15 mouse cellular contexts compared by ENCODE assay signal in genomic region chr8:33997676-33998075, GRCm38 (mm10).
A peak's percentile ranks its signal among the peaks of the same experiment; 100 is the strongest.
DNase-seq lines count a peak whose midpoint lies in the region; ATAC-seq lines count a peak whose summit lies in the region.
"Had no signal": no experiment of that assay in that cellular context is flagged by ENCODE, and none has a peak within 500 bp of the region (broad histone marks: within the 10 kb centered on the region; RNA-seq: fewer than 3 reads in every experiment).

No protein-coding gene starts in this region.

- H3K36me3 ChIP-seq in heart, embryonic 13.5 days = no peaks in the 10 kb centered on the region
- no peaks in the 10 kb centered on the region for H3K36me3 ChIP-seq in forebrain, embryonic 12.5 days (replicated peaks)
- no peaks in the 10 kb centered on the region for H3K36me3 ChIP-seq in liver, embryonic 11.5 days (ENCODE audit: control insufficient read depth, insufficient read depth, low read length)
- H3K36me3 ChIP-seq in hindbrain, embryonic 10.5 days = no peaks in the 10 kb centered on the region
- H3K36me3 ChIP-seq: hindbrain, embryonic 13.5 days had no signal

- 23% methylated on average over 4 of the region's 4 CpGs for WGBS in heart, embryonic 13.5 days
- WGBS in forebrain, embryonic 12.5 days = 75% methylated on average over 4 of the region's 4 CpGs
- WGBS in liver, embryonic 11.5 days = 52% methylated on average over 4 of the region's 4 CpGs
- WGBS in hindbrain, embryonic 10.5 days = 67% methylated on average over 4 of the region's 4 CpGs

- H3K9ac ChIP-seq in heart, embryonic 13.5 days = peak overlapping the region; percentile 52; the same call in 1 of the 2 replicates
- no peak overlapping the region for H3K9ac ChIP-seq in forebrain, embryonic 12.5 days
- H3K9ac ChIP-seq in liver, embryonic 11.5 days (ENCODE audit: low read depth, low read length) = no peak overlapping the region
- H3K9ac ChIP-seq: hindbrain, embryonic 13.5 days had no signal

- H3K4me2 ChIP-seq in heart, embryonic 13.5 days = peak overlapping the region; percentile 37
- H3K4me2 ChIP-seq in forebrain, embryonic 12.5 days = no peak overlapping the region
- H3K4me2 ChIP-seq in liver, embryonic 11.5 days = no peak overlapping the region
- H3K4me2 ChIP-seq: hindbrain, embryonic 13.5 days had no signal

- H3K27me3 ChIP-seq in heart, embryonic 13.5 days (replicated peaks) = no peaks in the 10 kb centered on the region
- no peaks in the 10 kb centered on the region for H3K27me3 ChIP-seq in forebrain, embryonic 12.5 days
- no peaks in the 10 kb centered on the region for H3K27me3 ChIP-seq in liver, embryonic 11.5 days (replicated peaks; ENCODE audit: control insufficient read depth, insufficient read depth, low read length)
- H3K27me3 ChIP-seq in hindbrain, embryonic 10.5 days (ENCODE audit: insufficient read depth, poor library complexity, severe bottlenecking) = peaks cover 5% of the 10 kb centered on the region; the same call in 1 of the 2 replicates
- H3K27me3 ChIP-seq: hindbrain, embryonic 13.5 days had no signal

- ATAC-seq in heart, embryonic 13.5 days (ENCODE audit: extremely low read depth, insufficient number of reproducible peaks, low FRiP score, low TSS enrichment) = peak; percentile 78; the same call in 1 of the 2 replicates
- no peak for ATAC-seq in forebrain, embryonic 12.5 days (ENCODE audit: low FRiP score)
- ATAC-seq in liver, embryonic 11.5 days (replicated peaks; ENCODE audit: low FRiP score) = no peak
- ATAC-seq: forebrain, embryonic 16.5 days had no signal

- H3K4me1 ChIP-seq in heart, embryonic 13.5 days = peaks cover 43% of the 10 kb centered on the region
- H3K4me1 ChIP-seq in forebrain, embryonic 12.5 days = no peaks in the 10 kb centered on the region
- H3K4me1 ChIP-seq in liver, embryonic 11.5 days (replicated peaks; ENCODE audit: control insufficient read depth, insufficient read depth, low read length) = peaks cover 6% of the 10 kb centered on the region
- H3K4me1 ChIP-seq in hindbrain, embryonic 10.5 days (replicated peaks) = peaks cover 8% of the 10 kb centered on the region
- H3K4me1 ChIP-seq: hindbrain, embryonic 13.5 days had no signal

- no peak overlapping the region for H3K4me3 ChIP-seq in heart, embryonic 13.5 days
- H3K4me3 ChIP-seq in forebrain, embryonic 12.5 days (replicated peaks) = no peak overlapping the region
- no peak overlapping the region for H3K4me3 ChIP-seq in liver, embryonic 11.5 days (ENCODE audit: low read depth, low read length)
- no peak overlapping the region for H3K4me3 ChIP-seq in hindbrain, embryonic 10.5 days
- H3K4me3 ChIP-seq: hindbrain, embryonic 13.5 days; layer of hippocampus, adult 2 months had no signal

- DNase-seq in right cerebral cortex, adult 18-20 months = peak; percentile 25
- DNase-seq in right cerebral cortex, postnatal 10 days (ENCODE audit: low spot score in 2 of 2) = no peak
- peak; percentile 32 for DNase-seq in kidney, postnatal 10 days
- DNase-seq in liver, embryonic 11.5 days (ENCODE audit: low spot score) = no peak
- no peak for DNase-seq in hindbrain, embryonic 10.5 days (ENCODE audit: low spot score)
- DNase-seq: cerebellum, postnatal 25 days; liver; lung, postnatal 10 days; midbrain, embryonic 14.5 days; thymus, postnatal 25 days had no signal

- H3K9me3 ChIP-seq in heart, embryonic 13.5 days = no peaks in the 10 kb centered on the region
- no peaks in the 10 kb centered on the region for H3K9me3 ChIP-seq in forebrain, embryonic 12.5 days
- no peaks in the 10 kb centered on the region for H3K9me3 ChIP-seq in liver, embryonic 11.5 days (ENCODE audit: control insufficient read depth, low read length)
- no peaks in the 10 kb centered on the region for H3K9me3 ChIP-seq in hindbrain, embryonic 10.5 days
- H3K9me3 ChIP-seq: hindbrain, embryonic 13.5 days had no signal

- H3K27ac ChIP-seq in heart, embryonic 13.5 days (replicated peaks) = peak overlapping the region; percentile 91
- no peak overlapping the region for H3K27ac ChIP-seq in forebrain, embryonic 12.5 days
- H3K27ac ChIP-seq in liver, embryonic 11.5 days (ENCODE audit: low read depth, low read length) = no peak overlapping the region
- no peak overlapping the region for H3K27ac ChIP-seq in hindbrain, embryonic 10.5 days
- H3K27ac ChIP-seq: hindbrain, embryonic 13.5 days; layer of hippocampus, adult 2 months had no signal

Comparison
In these comparisons a context has a peak if more than half of its experiments do, and no peak if none do; other contexts are left out.
1. DNase-seq: peak in right cerebral cortex, adult 18-20 months (single experiment) and kidney, postnatal 10 days (single experiment); none in right cerebral cortex, postnatal 10 days (0 of 2), liver, embryonic 11.5 days (single experiment) and hindbrain, embryonic 10.5 days (single experiment).